Mouse (Mus musculus): ENCODE measurements around the gene Tsc2.

Gene Tsc2

GRCm38 (mm10) chr17:24647493-24647892, 15.1 kb upstream of the Tsc2 start:
- no peak for DNase-seq (ENCODE audit: low spot score in 2 of 2)

GRCm38 (mm10) chr17:24646381-24646780, 14.0 kb upstream of the Tsc2 start:
- no peak for DNase-seq (ENCODE audit: low spot score in 2 of 2)

GRCm38 (mm10) chr17:24645916-24646315, 13.5 kb upstream of the Tsc2 start:
- no peak for DNase-seq (ENCODE audit: low spot score in 2 of 2)

GRCm38 (mm10) chr17:24644875-24645721, 12.7 kb upstream of the Tsc2 start:
- DNase-seq (ENCODE audit: low spot score in 2 of 2), result no peak

- DNase-seq (ENCODE audit: low spot score in 2 of 2), result no peak
These were observed 11.7 kb upstream of the Tsc2 start for GRCm38 (mm10) chr17:24644030-24644715.

- no peak for DNase-seq (ENCODE audit: low spot score in 2 of 2)
These were observed 10.4 kb upstream of the Tsc2 start for GRCm38 (mm10) chr17:24642791-24643343.

- DNase-seq (ENCODE audit: low spot score in 2 of 2), result no peak
These were observed 9.5 kb upstream of the Tsc2 start for GRCm38 (mm10) chr17:24641944-24642343.

- no peak for DNase-seq (ENCODE audit: low spot score in 2 of 2)
These were observed 8.2 kb upstream of the Tsc2 start for GRCm38 (mm10) chr17:24640581-24640980.

- no peak for DNase-seq (ENCODE audit: low spot score in 2 of 2)
These were observed 7.7 kb upstream of the Tsc2 start for GRCm38 (mm10) chr17:24640119-24640518.

GRCm38 (mm10) chr17:24639571-24639988, 7.2 kb upstream of the Tsc2 start:
- no peak for DNase-seq (ENCODE audit: low spot score in 2 of 2)

GRCm38 (mm10) chr17:24638840-24639239, 6.4 kb upstream of the Tsc2 start:
- DNase-seq (ENCODE audit: low spot score in 2 of 2), result no peak

GRCm38 (mm10) chr17:24638214-24638613, 5.8 kb upstream of the Tsc2 start:
- DNase-seq (ENCODE audit: low spot score in 2 of 2), result no peak

- DNase-seq (ENCODE audit: low spot score in 2 of 2), result no peak
These were observed 4.5 kb upstream of the Tsc2 start for GRCm38 (mm10) chr17:24636781-24637481.

GRCm38 (mm10) chr17:24635694-24636093, 3.3 kb upstream of the Tsc2 start:
- no peak for DNase-seq (ENCODE audit: low spot score in 2 of 2)

GRCm38 (mm10) chr17:24635024-24635423, 2.6 kb upstream of the Tsc2 start:
- DNase-seq (ENCODE audit: low spot score in 2 of 2), result no peak

GRCm38 (mm10) chr17:24633831-24634230, 1.4 kb upstream of the Tsc2 start:
- DNase-seq (ENCODE audit: low spot score in 2 of 2), result no peak

GRCm38 (mm10) chr17:24632813-24633449, 501 bp upstream of the Tsc2 start:
- no peak for DNase-seq (ENCODE audit: low spot score in 2 of 2)

- no peak for DNase-seq (ENCODE audit: low spot score in 2 of 2)
These were observed 2.4 kb downstream of the Tsc2 start for GRCm38 (mm10) chr17:24630072-24630471.

- DNase-seq (ENCODE audit: low spot score in 2 of 2), result peak in 1 of 2 experiments; percentile 74
These were observed 3.8 kb downstream of the Tsc2 start for GRCm38 (mm10) chr17:24628646-24629045.

GRCm38 (mm10) chr17:24625472-24625871, 7.0 kb downstream of the Tsc2 start:
- no peak for DNase-seq (ENCODE audit: low spot score in 2 of 2)

- no peak for DNase-seq (ENCODE audit: low spot score in 2 of 2)
These were observed 14.8 kb downstream of the Tsc2 start for GRCm38 (mm10) chr17:24617561-24618194.
